Mouse (Mus musculus): ENCODE measurements around the gene Asl.

The Asl gene

GRCm38 (mm10) chr5:130029142-130029897 lies at the start of gene Asl, which contains the start of gene Crcp:
Gene Asl, minus strand, starts transcription at chr5:130029247.
Gene Crcp, plus strand, starts transcription at chr5:130029290.
- in situ Hi-C loops (cut with MboI), result loop anchor here (25.0 kb wide), 1 partner anchor 108 kb away; the partner anchor contains the start of gene Kctd7

GRCm38 (mm10) chr5:130078834-130079156 lies 49.7 kb upstream of the Asl start:
- in situ Hi-C loops (cut with MboI), result no loop called here

GRCm38 (mm10) chr5:130078096-130078833 lies 49.2 kb upstream of the Asl start:
- in situ Hi-C loops (cut with MboI), result no loop called here

- in situ Hi-C loops (cut with MboI), result no loop called here
These were observed 47.3 kb upstream of the Asl start for GRCm38 (mm10) chr5:130076396-130076795.

- in situ Hi-C loops (cut with MboI), result no loop called here
These were observed 45.4 kb upstream of the Asl start for GRCm38 (mm10) chr5:130074491-130074890.

- in situ Hi-C loops (cut with MboI), result no loop called here
These were observed 44.0 kb upstream of the Asl start, which contains the start of gene Tpst1 for GRCm38 (mm10) chr5:130073026-130073425. Gene Tpst1, plus strand, starts transcription at chr5:130073326.

- in situ Hi-C loops (cut with MboI), result no loop called here
These were observed 38.8 kb upstream of the Asl start for GRCm38 (mm10) chr5:130067841-130068264.

- in situ Hi-C loops (cut with MboI), result no loop called here
These were observed 36.5 kb upstream of the Asl start for GRCm38 (mm10) chr5:130065579-130065978.

- in situ Hi-C loops (cut with MboI), result no loop called here
These were observed 34.7 kb upstream of the Asl start for GRCm38 (mm10) chr5:130063760-130064159.

- in situ Hi-C loops (cut with MboI), result no loop called here
These were observed 33.0 kb upstream of the Asl start for GRCm38 (mm10) chr5:130062096-130062495.

GRCm38 (mm10) chr5:130060329-130060665 lies 31.2 kb upstream of the Asl start:
- in situ Hi-C loops (cut with MboI), result no loop called here

GRCm38 (mm10) chr5:130059413-130060328 lies 30.6 kb upstream of the Asl start:
- in situ Hi-C loops (cut with MboI), result no loop called here

- in situ Hi-C loops (cut with MboI), result no loop called here
These were observed 27.3 kb upstream of the Asl start for GRCm38 (mm10) chr5:130056303-130056702.

GRCm38 (mm10) chr5:130055688-130056087 lies 26.6 kb upstream of the Asl start:
- in situ Hi-C loops (cut with MboI), result no loop called here

- in situ Hi-C loops (cut with MboI), result no loop called here
These were observed 23.9 kb upstream of the Asl start for GRCm38 (mm10) chr5:130052955-130053354.

- in situ Hi-C loops (cut with MboI), result no loop called here
These were observed 23.5 kb upstream of the Asl start for GRCm38 (mm10) chr5:130052510-130052909.

- in situ Hi-C loops (cut with MboI), result no loop called here
These were observed 22.2 kb upstream of the Asl start for GRCm38 (mm10) chr5:130051073-130051860.

GRCm38 (mm10) chr5:130050416-130050815 lies 21.4 kb upstream of the Asl start:
- in situ Hi-C loops (cut with MboI), result no loop called here

- in situ Hi-C loops (cut with MboI), result loop anchor here (25.0 kb wide), 1 partner anchor 88 kb away; the partner anchor contains the start of gene Kctd7
These were observed 19.9 kb upstream of the Asl start for GRCm38 (mm10) chr5:130048786-130049520.

GRCm38 (mm10) chr5:130047013-130047412 lies 18.0 kb upstream of the Asl start:
- in situ Hi-C loops (cut with MboI), result loop anchor here (25.0 kb wide), 1 partner anchor 90 kb away; the partner anchor contains the start of gene Kctd7

Measured in mature B cell (primary cell).